Mouse (Mus musculus) kidney, embryonic 15.5 days (tissue): ENCODE data around the gene Chrnb1. TPM values are rescaled to one million over a fixed set of nuclear protein-coding genes. Genes with fewer than 3 reads are reported as not detected.

Experiments
- ATAC-seq: fragments of 200-750 bp; cut with Nextera tagmentation; replicated peaks from 2 replicates; pipeline ENCODE4 v1.8.0; 2017; ENCODE audit warnings: moderate TSS enrichment; ENCODE audit not compliant: low FRiP score
- H3K27ac ChIP-seq: fragments of 300-500 bp; sonication (generic); 2 replicates; pipeline ENCODE4 v1.5.1; 2015; ENCODE audit warnings: mild to moderate bottlenecking, inconsistent platforms
- H3K27me3 ChIP-seq: fragments of 300-500 bp; sonication (generic); 2 replicates; pipeline ENCODE4 v1.6.1; 2015; ENCODE audit warnings: inconsistent platforms
- H3K36me3 ChIP-seq: fragments of 300-500 bp; sonication (generic); 2 replicates; pipeline ENCODE4 v1.6.1; 2015; ENCODE audit warnings: inconsistent platforms
- H3K4me1 ChIP-seq: fragments of 300-500 bp; sonication (generic); 2 replicates; pipeline ENCODE4 v1.6.1; 2015; ENCODE audit warnings: inconsistent platforms
- H3K4me2 ChIP-seq: fragments of 300-500 bp; sonication (generic); 2 replicates; pipeline ENCODE4 v1.6.1; 2015; ENCODE audit warnings: moderate library complexity, mild to moderate bottlenecking, inconsistent platforms
- H3K4me3 ChIP-seq: fragments of 300-500 bp; sonication (generic); replicated peaks from 2 replicates; pipeline ENCODE4 v1.5.1; 2015; ENCODE audit warnings: mild to moderate bottlenecking, inconsistent platforms
- H3K9ac ChIP-seq: fragments of 300-500 bp; sonication (generic); 2 replicates; pipeline ENCODE4 v1.6.1; 2015; ENCODE audit warnings: mild to moderate bottlenecking, inconsistent platforms
- H3K9me3 ChIP-seq: fragments of 300-500 bp; sonication (generic); replicated peaks from 2 replicates; pipeline ENCODE4 v1.6.1; 2016; ENCODE audit warnings: inconsistent platforms
- WGBS: fragments of 180-500 bp; shearing (Covaris S2); methylation state at CpG from one replicate; pipeline ENCODE4 v1.1.7; 2015; ENCODE audit warnings: mixed read lengths; 5-methylcytosine and 5-hydroxymethylcytosine counted together
- polyA plus RNA-seq: library from polyadenylated mRNA; unstranded; fragments of >200 nt; fragmentation: Nextera tagmentation; extraction: Ambion mirVana; gene quantifications from 2 replicates; pipeline ENCODE4 v1.2.1, GENCODE M21; 2015

Chrnb1 gene
- polyA plus RNA-seq, result 11.4 and 12.3 TPM in 2 replicates

DNA sequence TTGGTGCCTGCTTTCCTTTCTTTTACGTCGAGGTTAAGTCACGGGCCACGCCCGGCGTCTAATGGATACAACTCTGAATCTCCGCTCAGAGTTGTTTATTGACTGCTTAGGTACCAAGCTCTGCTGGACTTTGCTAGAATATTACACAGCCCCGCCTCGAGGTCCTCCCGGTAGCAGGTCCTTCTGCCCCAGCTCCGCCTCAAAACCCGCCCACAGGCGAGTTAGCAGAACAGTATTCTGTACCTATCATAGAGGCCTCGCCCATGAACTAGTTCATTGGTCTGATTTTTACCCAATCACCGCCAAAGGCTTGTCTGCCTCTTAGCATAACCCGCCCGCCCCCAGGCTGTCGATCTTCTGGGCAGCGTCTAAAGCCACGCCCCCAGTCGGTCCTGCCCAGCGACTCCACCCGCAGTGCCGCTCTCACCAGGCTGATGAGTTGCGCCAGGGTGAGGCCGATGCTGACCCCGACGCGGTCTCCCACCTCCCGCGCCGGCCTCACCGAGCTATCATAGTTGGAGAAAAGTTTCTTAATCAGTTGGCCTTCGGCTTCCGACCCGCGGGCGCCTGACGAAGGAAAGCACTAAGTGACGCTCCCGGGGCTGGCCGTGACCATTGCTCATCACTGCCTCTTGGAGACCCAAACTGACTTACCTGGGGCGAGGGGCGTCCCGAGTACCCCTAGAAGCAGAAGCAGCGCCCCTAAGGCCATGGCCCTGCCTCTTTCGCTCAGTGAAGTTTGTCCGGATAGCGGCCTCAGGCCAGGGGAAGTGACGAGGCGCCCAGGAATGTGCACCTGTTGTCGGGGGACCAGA lies at the start of gene Chrnb1:
Gene Chrnb1 (minus strand): TSS at position 776 of the 815 bp plus-strand sequence.
- peaks cover 31% of the 10 kb centered on the region for H3K4me1 ChIP-seq
- H3K9ac ChIP-seq, result peak within 1 kb of the TSS; percentile 53
- ATAC-seq, result peak; percentile 96
- H3K9me3 ChIP-seq, result no peaks in the 10 kb centered on the region
- peak within 1 kb of the TSS; percentile 96 for H3K4me2 ChIP-seq
- 2% methylated on average over 52 of the region's 52 CpGs for WGBS
- H3K36me3 ChIP-seq, result no peaks in the 10 kb centered on the region
- H3K27ac ChIP-seq, result peak within 1 kb of the TSS; percentile 59
- H3K27me3 ChIP-seq, result peaks cover 36% of the 10 kb centered on the region
- H3K4me3 ChIP-seq, result peak within 1 kb of the TSS; percentile 52

GRCm38 (mm10) chr11:69838714-69839104 lies 43.0 kb upstream of the Chrnb1 start:
- Histone ChIP-seq H3K4me2 (peak overlapping the region; percentile 97), H3K4me3 (peak overlapping the region; percentile 74), H3K9ac (peak overlapping the region; percentile 61), H3K27me3 (peaks cover 17% of the 10 kb centered on the region), H3K4me1 (peaks cover 46% of the 10 kb centered on the region), H3K27ac (peak overlapping the region; percentile 90), H3K36me3 (0 out of 2 replicates have a peak, but pooled peaks cover 7% of the 10 kb centered on the region), H3K9me3 (no peaks in the 10 kb centered on the region)
- ATAC-seq, result no peak
- 2% methylated on average over 7 of the region's 7 CpGs for WGBS

DNA sequence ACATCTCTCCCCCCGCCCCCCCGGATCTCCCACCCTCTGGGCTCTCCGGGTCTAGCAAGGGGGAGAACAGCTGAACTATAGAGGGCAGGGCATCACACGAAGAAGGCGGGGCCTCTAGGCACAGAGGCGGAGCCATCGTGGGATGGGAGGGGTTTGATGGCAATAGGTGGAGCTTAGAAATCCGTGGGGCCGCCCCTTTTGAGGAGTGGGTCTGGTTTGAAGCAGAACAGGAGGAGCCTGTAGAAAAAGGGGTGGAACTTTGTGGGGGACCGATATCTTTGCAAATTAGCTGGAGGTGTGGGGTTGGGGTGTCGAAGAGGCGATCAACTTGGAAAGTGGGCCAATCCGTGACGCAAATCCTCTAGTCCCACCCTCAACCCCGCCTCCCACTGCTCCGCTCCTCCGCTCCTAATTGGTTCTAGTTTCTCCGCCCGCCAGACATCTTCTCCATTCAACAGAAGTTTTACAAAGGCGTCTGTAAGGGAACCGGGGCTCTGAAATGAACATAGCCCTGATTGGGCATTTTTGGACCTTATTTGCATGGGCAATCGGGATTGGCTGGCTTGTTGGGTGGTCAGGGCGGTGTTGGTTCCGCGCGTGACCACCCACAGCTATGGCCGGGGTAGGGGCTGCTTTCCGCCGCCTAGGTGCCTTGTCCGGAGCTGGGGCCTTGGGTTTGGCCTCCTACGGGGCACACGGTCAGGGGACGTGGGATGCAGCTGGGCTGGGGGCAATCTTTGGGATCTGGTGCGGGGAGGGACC lies 42.4 kb upstream of the Chrnb1 start, which contains the start of gene Tmem256:
Gene Tmem256 (plus strand): TSS at position 563 of the 762 bp plus-strand sequence.
- Histone ChIP-seq H3K4me1 (peaks cover 48% of the 10 kb centered on the region), H3K4me3 (peak within 1 kb of the TSS; percentile 74), H3K27ac (peak within 1 kb of the TSS; percentile 90), H3K4me2 (peak within 1 kb of the TSS; percentile 97), H3K9me3 (no peaks in the 10 kb centered on the region), H3K9ac (peak within 1 kb of the TSS; percentile 77), H3K36me3 (0 out of 2 replicates have a peak, but pooled peaks cover 9% of the 10 kb centered on the region), H3K27me3 (peaks cover 18% of the 10 kb centered on the region)
- ATAC-seq, result peak; percentile 93
- WGBS, result under 1% methylated on average over 34 of the region's 34 CpGs

DNA sequence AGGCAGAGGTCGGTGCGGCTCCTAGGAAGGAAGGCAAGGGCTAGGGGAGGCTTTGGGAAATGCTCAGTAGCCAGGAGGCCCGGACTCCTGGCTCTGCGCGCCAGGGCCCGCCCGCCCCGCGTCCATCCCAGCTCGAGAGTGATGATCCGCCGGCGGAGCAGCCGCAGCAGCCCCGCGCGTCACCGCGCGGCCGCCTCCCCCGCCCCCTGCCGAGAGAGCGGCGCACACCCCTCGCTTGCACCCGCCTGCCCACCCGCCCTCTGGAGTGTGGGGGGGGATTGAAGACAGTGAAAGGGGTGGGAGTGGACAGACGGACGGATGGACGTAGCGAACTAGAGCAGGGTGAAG lies 41.8 kb upstream of the Chrnb1 start, which contains the start of gene Nlgn2:
Gene Nlgn2 (minus strand): TSS at position 181 of the 348 bp plus-strand sequence.
- Histone ChIP-seq H3K27ac (peak within 1 kb of the TSS; percentile 90), H3K4me3 (peak within 1 kb of the TSS; percentile 74), H3K9ac (peak within 1 kb of the TSS; percentile 77), H3K4me2 (peak within 1 kb of the TSS; percentile 97), H3K4me1 (peaks cover 48% of the 10 kb centered on the region), H3K36me3 (peaks cover 15% of the 10 kb centered on the region; the same call in 1 of the 2 replicates), H3K27me3 (peaks cover 18% of the 10 kb centered on the region), H3K9me3 (no peaks in the 10 kb centered on the region)
- WGBS, result under 1% methylated on average over 31 of the region's 32 CpGs
- ATAC-seq, result no peak; the same call in 1 of the 2 replicates

GRCm38 (mm10) chr11:69836703-69837576 lies 41.2 kb upstream of the Chrnb1 start:
- Histone ChIP-seq H3K36me3 (peaks cover 21% of the 10 kb centered on the region; the same call in 1 of the 2 replicates), H3K27me3 (peaks cover 18% of the 10 kb centered on the region), H3K9me3 (no peaks in the 10 kb centered on the region), H3K4me3 (peak overlapping the region; percentile 74), H3K9ac (peak overlapping the region; percentile 77), H3K27ac (peak overlapping the region; percentile 90), H3K4me1 (peaks cover 48% of the 10 kb centered on the region), H3K4me2 (peak overlapping the region; percentile 97)
- WGBS, result under 1% methylated on average over 46 of the region's 52 CpGs
- ATAC-seq, result peak; percentile 1

GRCm38 (mm10) chr11:69835966-69836335 lies 40.2 kb upstream of the Chrnb1 start:
- H3K9ac ChIP-seq, result no peak overlapping the region
- peak overlapping the region; percentile 74 for H3K4me3 ChIP-seq
- peaks cover 18% of the 10 kb centered on the region for H3K27me3 ChIP-seq
- H3K36me3 ChIP-seq, result peaks cover 25% of the 10 kb centered on the region; the same call in 1 of the 2 replicates
- peaks cover 48% of the 10 kb centered on the region for H3K4me1 ChIP-seq
- WGBS, result 6% methylated on average over 4 of the region's 4 CpGs
- H3K9me3 ChIP-seq, result no peaks in the 10 kb centered on the region
- ATAC-seq, result no peak
- peak overlapping the region; percentile 97 for H3K4me2 ChIP-seq
- no peak overlapping the region for H3K27ac ChIP-seq

DNA sequence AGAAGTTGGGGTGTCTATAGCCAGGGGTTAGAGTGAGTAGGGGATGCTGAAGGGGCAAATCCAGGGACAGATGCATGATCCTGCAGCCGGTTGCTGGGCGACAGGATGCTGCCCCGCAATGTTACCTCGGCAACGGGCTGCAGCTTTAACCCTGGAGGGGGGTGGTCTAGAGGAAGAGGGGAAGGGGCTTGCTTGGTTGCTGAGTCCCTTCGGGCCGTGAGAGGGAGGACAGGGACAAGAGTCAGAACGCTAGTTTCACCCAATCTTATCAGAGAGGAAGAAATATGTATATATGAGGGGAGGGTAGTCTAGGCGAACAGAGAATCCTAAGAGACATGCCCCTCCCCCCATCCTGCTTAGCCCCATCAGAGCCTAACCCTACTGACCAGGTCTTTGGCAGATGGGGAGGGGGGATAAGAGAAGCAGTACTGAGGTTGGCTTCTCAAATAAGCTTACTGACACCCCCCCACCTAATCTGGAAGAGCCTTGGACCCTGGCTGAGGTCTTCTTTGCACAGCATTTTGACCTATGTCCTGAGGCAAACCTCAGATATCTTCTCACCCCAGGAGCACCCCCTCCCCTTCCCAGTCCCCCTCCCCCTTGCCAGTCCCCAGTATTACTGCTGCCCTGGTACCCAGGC lies 39.7 kb upstream of the Chrnb1 start:
- Histone ChIP-seq H3K36me3 (peaks cover 29% of the 10 kb centered on the region; the same call in 1 of the 2 replicates), H3K4me2 (peak overlapping the region; percentile 97), H3K27me3 (peaks cover 18% of the 10 kb centered on the region), H3K4me3 (peak overlapping the region; percentile 74), H3K9me3 (no peaks in the 10 kb centered on the region), H3K9ac (0 out of 2 replicates have a peak overlapping the region, but pooled peaks have one; percentile 3), H3K27ac (no peak overlapping the region), H3K4me1 (peaks cover 48% of the 10 kb centered on the region)
- ATAC-seq, result no peak
- WGBS, result 10% methylated on average over 9 of the region's 9 CpGs

DNA sequence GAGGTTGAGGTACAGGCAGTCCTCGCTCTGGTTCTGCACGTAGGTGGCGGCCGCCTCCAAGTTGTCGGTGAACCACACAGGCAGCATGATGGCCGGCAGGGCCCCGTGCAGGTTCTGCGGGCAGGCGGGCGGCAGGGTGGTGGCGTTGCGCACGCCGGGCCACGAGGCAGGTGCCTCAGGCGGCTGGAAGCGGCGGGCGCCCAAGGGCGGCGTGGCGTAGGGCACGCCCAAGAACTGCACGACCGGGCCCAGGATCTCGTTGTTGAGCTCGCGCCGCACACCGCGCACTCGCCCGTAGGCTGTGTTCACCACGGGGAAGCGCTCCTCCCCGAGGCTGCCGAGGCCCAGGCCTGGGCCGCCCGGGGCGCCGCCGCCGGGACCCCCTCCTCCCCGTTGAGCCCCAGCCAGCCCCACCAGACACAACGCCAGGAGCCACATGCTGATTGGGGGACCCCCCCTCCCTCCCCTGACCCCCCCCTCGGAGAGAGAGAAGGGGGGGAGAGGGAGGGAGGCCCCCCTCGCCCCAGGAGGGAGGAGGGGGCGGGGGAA lies 38.3 kb upstream of the Chrnb1 start:
- no peaks in the 10 kb centered on the region for H3K9me3 ChIP-seq
- ATAC-seq, result no peak
- H3K36me3 ChIP-seq, result peaks cover 25% of the 10 kb centered on the region; the same call in 1 of the 2 replicates
- H3K4me3 ChIP-seq, result peak overlapping the region; percentile 74
- H3K27me3 ChIP-seq, result peaks cover 18% of the 10 kb centered on the region
- WGBS, result 6% methylated on average over 45 of the region's 48 CpGs
- peaks cover 47% of the 10 kb centered on the region for H3K4me1 ChIP-seq
- H3K9ac ChIP-seq, result peak overlapping the region; percentile 49
- peak overlapping the region; percentile 48; the same call in 1 of the 2 replicates for H3K27ac ChIP-seq
- peak overlapping the region; percentile 97 for H3K4me2 ChIP-seq

GRCm38 (mm10) chr11:69833554-69833953 lies 37.8 kb upstream of the Chrnb1 start:
- WGBS, result 61% methylated on average over 8 of the region's 8 CpGs
- H3K9ac ChIP-seq, result peak overlapping the region; percentile 49
- no peak overlapping the region for H3K27ac ChIP-seq
- H3K36me3 ChIP-seq, result peaks cover 25% of the 10 kb centered on the region; the same call in 1 of the 2 replicates
- ATAC-seq, result no peak
- H3K4me2 ChIP-seq, result peak overlapping the region; percentile 97
- H3K4me3 ChIP-seq, result peak overlapping the region; percentile 74
- peaks cover 49% of the 10 kb centered on the region for H3K4me1 ChIP-seq
- peaks cover 18% of the 10 kb centered on the region for H3K27me3 ChIP-seq
- no peaks in the 10 kb centered on the region for H3K9me3 ChIP-seq

- Histone ChIP-seq H3K4me2 (no peak overlapping the region), H3K4me3 (no peak overlapping the region), H3K9me3 (no peaks in the 10 kb centered on the region), H3K27ac (no peak overlapping the region), H3K9ac (no peak overlapping the region), H3K27me3 (peaks cover 2% of the 10 kb centered on the region; the same call in 1 of the 2 replicates), H3K4me1 (peaks cover 14% of the 10 kb centered on the region), H3K36me3 (peaks cover 69% of the 10 kb centered on the region)
- ATAC-seq, result 0 out of 2 replicates have a peak, but pooled peaks have one; percentile 37
- whole genome bisulfite sequencing, result 76% methylated on average over 5 of the region's 5 CpGs
Observed at GRCm38 (mm10) chr11:69828832-69829231, 33.1 kb upstream of the Chrnb1 start.
